Mouse (Mus musculus): ENCODE measurements around the gene Ugt1a7c. TPM values are rescaled to one million over a fixed set of nuclear protein-coding genes. Genes with fewer than 3 reads are reported as not detected.

The Ugt1a7c gene
- total and polyA plus RNA-seq, 3 experiments: 2.2 to 15.3 (median 11.1) TPM

GRCm38 (mm10) chr1:88258881-88259642 is 164.2 kb downstream of the Ugt1a7c start:
- H3K4me2 ChIP-seq (ENCODE audit: insufficient read depth, low read depth, poor library complexity, severe bottlenecking): no peak overlapping the region
- in situ Hi-C loops (cut with MboI; ENCODE audit: low pct_ligation_motif_present, low pct_unique_long_range_greater_than_20kb, low sequenced_read_pairs): no loop called here
- no peak overlapping the region for H3K27ac ChIP-seq (ENCODE audit: insufficient read depth, low read depth)
- no peak overlapping the region for H3K4me3 ChIP-seq (replicated peaks in 1 of 3; ENCODE audit: low read depth in 2 of 3, low read length in 2 of 3, poor library complexity in 1 of 3)
- TF ChIP-seq ZNF384 (IDR thresholded peaks at IDR 0.05; ENCODE audit: low read depth, low read length) (peak; percentile 87), IRF4 (IDR thresholded peaks at IDR 0.05; ENCODE audit: low read depth, low read length) (no peak), CTCF (conservative IDR thresholded peaks at IDR 0.05 in 1 of 2, IDR thresholded peaks at IDR 0.05 in 1 of 2; ENCODE audit: low read depth in 2 of 2, low read length in 2 of 2) (no peak), MYC (IDR thresholded peaks at IDR 0.05; ENCODE audit: low read depth, low read length) (no peak), CHD1 (IDR thresholded peaks at IDR 0.05; ENCODE audit: low read depth, low read length) (no peak), MXI1 (IDR thresholded peaks at IDR 0.05; ENCODE audit: low read depth, low read length) (no peak)
- H3K9ac ChIP-seq (ENCODE audit: insufficient read depth, low read depth): no peak overlapping the region
- dilution Hi-C loops (cut with MboI; ENCODE audit: extremely low pct_ligation_motif_present, extremely low pct_unique_long_range_greater_than_20kb, low sequenced_read_pairs): no loop called here
- H3K4me1 ChIP-seq (ENCODE audit: control insufficient read depth in 1 of 2, insufficient read depth in 2 of 2): peaks cover 2 to 29% of the 10 kb centered on the region in 2 experiments; a peak in 3 of 4 replicates
- H3K9me3 ChIP-seq (replicated peaks; ENCODE audit: low read length): peaks cover 42% of the 10 kb centered on the region
- DNase-seq (ENCODE audit: extremely low read depth): no peak
- peaks cover 15 to 43% of the 10 kb centered on the region in 2 experiments for H3K36me3 ChIP-seq (replicated peaks in 1 of 2; ENCODE audit: control insufficient read depth in 1 of 2, insufficient read depth in 1 of 2, low read length in 1 of 2)
- H3K79me2 ChIP-seq (replicated peaks; ENCODE audit: control insufficient read depth, extremely low read depth, insufficient read depth, poor library complexity, severe bottlenecking): no peaks in the 10 kb centered on the region
- H3K27me3 ChIP-seq (replicated peaks): peaks cover 6% of the 10 kb centered on the region

GRCm38 (mm10) chr1:88259643-88260024 is 164.8 kb downstream of the Ugt1a7c start:
- no peak for DNase-seq (ENCODE audit: extremely low read depth)
- no peak overlapping the region for H3K27ac ChIP-seq (ENCODE audit: insufficient read depth, low read depth)
- no peak overlapping the region for H3K4me2 ChIP-seq (ENCODE audit: insufficient read depth, low read depth, poor library complexity, severe bottlenecking)
- no peak overlapping the region for H3K4me3 ChIP-seq (replicated peaks in 1 of 3; ENCODE audit: low read depth in 2 of 3, low read length in 2 of 3, poor library complexity in 1 of 3)
- H3K27me3 ChIP-seq (replicated peaks): peaks cover 4% of the 10 kb centered on the region
- H3K9ac ChIP-seq (ENCODE audit: insufficient read depth, low read depth): no peak overlapping the region
- TF ChIP-seq SIN3A (IDR thresholded peaks at IDR 0.05; ENCODE audit: low read length) (no peak), JUN (IDR thresholded peaks at IDR 0.05; ENCODE audit: insufficient read depth, low read depth, low read length) (no peak), HCFC1 (IDR thresholded peaks at IDR 0.05; ENCODE audit: low read depth, low read length) (no peak), PAX5 (IDR thresholded peaks at IDR 0.05; ENCODE audit: low read length) (no peak), GABPA (IDR thresholded peaks at IDR 0.05; ENCODE audit: insufficient replicate concordance, low read depth, low read length) (no peak), ZMIZ1 (IDR thresholded peaks at IDR 0.05; ENCODE audit: low read depth, low read length) (no peak), CHD2 (IDR thresholded peaks at IDR 0.05; ENCODE audit: low read length) (no peak)
- in situ Hi-C loops (cut with MboI; ENCODE audit: low pct_ligation_motif_present, low pct_unique_long_range_greater_than_20kb, low sequenced_read_pairs) (no loop called here), dilution Hi-C loops (cut with MboI; ENCODE audit: extremely low pct_ligation_motif_present, extremely low pct_unique_long_range_greater_than_20kb, low sequenced_read_pairs) (no loop called here)
- H3K4me1 ChIP-seq (ENCODE audit: control insufficient read depth in 1 of 2, insufficient read depth in 2 of 2): peaks cover 2 to 29% of the 10 kb centered on the region in 2 experiments; a peak in 3 of 4 replicates
- H3K79me2 ChIP-seq (replicated peaks; ENCODE audit: control insufficient read depth, extremely low read depth, insufficient read depth, poor library complexity, severe bottlenecking): no peaks in the 10 kb centered on the region
- peaks cover 21 to 49% of the 10 kb centered on the region in 2 experiments for H3K36me3 ChIP-seq (replicated peaks in 1 of 2; ENCODE audit: control insufficient read depth in 1 of 2, insufficient read depth in 1 of 2, low read length in 1 of 2)
- H3K9me3 ChIP-seq (replicated peaks; ENCODE audit: low read length): peaks cover 40% of the 10 kb centered on the region

- Histone ChIP-seq H3K4me2 (ENCODE audit: insufficient read depth, low read depth, poor library complexity, severe bottlenecking) (no peak overlapping the region), H3K79me2 (replicated peaks; ENCODE audit: control insufficient read depth, extremely low read depth, insufficient read depth, poor library complexity, severe bottlenecking) (no peaks in the 10 kb centered on the region), H3K27me3 (replicated peaks) (peaks cover under 1% of the 10 kb centered on the region), H3K9ac (ENCODE audit: insufficient read depth, low read depth) (no peak overlapping the region), H3K4me3 (replicated peaks in 1 of 3; ENCODE audit: low read depth in 2 of 3, low read length in 2 of 3, poor library complexity in 1 of 3) (no peak overlapping the region), H3K27ac (ENCODE audit: insufficient read depth, low read depth) (no peak overlapping the region), H3K36me3 (replicated peaks in 1 of 2; ENCODE audit: control insufficient read depth in 1 of 2, insufficient read depth in 1 of 2, low read length in 1 of 2) (peaks cover 25 to 53% of the 10 kb centered on the region in 2 experiments), H3K9me3 (replicated peaks; ENCODE audit: low read length) (peaks cover 35% of the 10 kb centered on the region), H3K4me1 (ENCODE audit: control insufficient read depth in 1 of 2, insufficient read depth in 2 of 2) (peaks cover 2 to 29% of the 10 kb centered on the region in 2 experiments; a peak in 3 of 4 replicates)
- in situ Hi-C loops (cut with MboI; ENCODE audit: low pct_ligation_motif_present, low pct_unique_long_range_greater_than_20kb, low sequenced_read_pairs) (no loop called here), dilution Hi-C loops (cut with MboI; ENCODE audit: extremely low pct_ligation_motif_present, extremely low pct_unique_long_range_greater_than_20kb, low sequenced_read_pairs) (no loop called here)
- no peak for TF ChIP-seq UBTF (IDR thresholded peaks at IDR 0.05; ENCODE audit: low read depth, low read length)
- peak; percentile 4; the same call in 1 of the 2 replicates for TF ChIP-seq POLR2AphosphoS2 (IDR thresholded peaks at IDR 0.05; ENCODE audit: low read depth, low read length)
- DNase-seq (ENCODE audit: extremely low read depth): no peak
Observed at GRCm38 (mm10) chr1:88260114-88260513, 165.3 kb downstream of the Ugt1a7c start.

All from CH12.LX (cell line).